Mouse (Mus musculus): ENCODE results near the gene Ceacam16. TPM values are rescaled to one million over a fixed set of nuclear protein-coding genes. Genes with fewer than 3 reads are reported as not detected.

Gene Ceacam16
- polyA plus RNA-seq, 1 experiment, result not detected

- no peaks in the 10 kb centered on the region for H3K27me3 ChIP-seq (ENCODE audit: control insufficient read depth, insufficient read depth, insufficient read length)
- TF ChIP-seq MAX (IDR thresholded peaks at IDR 0.05), result no peak
- no peak for TF ChIP-seq USF1 (IDR thresholded peaks at IDR 0.05; ENCODE audit: low read depth)
- TF ChIP-seq MYOD1 (IDR thresholded peaks at IDR 0.05; ENCODE audit: control insufficient read depth, insufficient read length, low read depth), result no peak
- TF ChIP-seq CTCF (IDR thresholded peaks at IDR 0.05; ENCODE audit: control insufficient read depth, insufficient read depth, insufficient read length), result no peak
- no peak for TF ChIP-seq MYOG (IDR thresholded peaks at IDR 0.05; ENCODE audit: control insufficient read depth, extremely low read depth, insufficient read length)
- no peak for TF ChIP-seq FOSL1 (IDR thresholded peaks at IDR 0.05; ENCODE audit: insufficient read depth, low read length, poor library complexity, severe bottlenecking)
- no peak for TF ChIP-seq CEBPB (IDR thresholded peaks at IDR 0.05; ENCODE audit: low read depth)
- H3K79me2 ChIP-seq (ENCODE audit: control insufficient read depth, insufficient read depth), result no peaks in the 10 kb centered on the region
- H3ac ChIP-seq (ENCODE audit: control insufficient read depth, insufficient read length, low read depth), result no peak overlapping the region
- no peaks in the 10 kb centered on the region for H3K36me3 ChIP-seq (ENCODE audit: control insufficient read depth, insufficient read depth)
- no peak overlapping the region for H3K4me3 ChIP-seq (ENCODE audit: insufficient read depth, poor library complexity, severe bottlenecking)
- H3K79me3 ChIP-seq (ENCODE audit: low read depth), result no peaks in the 10 kb centered on the region
These were observed 42.2 kb downstream of the Ceacam16 start for GRCm38 (mm10) chr7:19818875-19819274.

- Histone ChIP-seq H3K36me3 (ENCODE audit: control insufficient read depth, insufficient read depth) (no peaks in the 10 kb centered on the region), H3K27me3 (ENCODE audit: control insufficient read depth, insufficient read depth, insufficient read length) (no peaks in the 10 kb centered on the region)
These were observed 42.7 kb downstream of the Ceacam16 start for GRCm38 (mm10) chr7:19818440-19818839.

GRCm38 (mm10) chr7:19817382-19818105 lies 43.6 kb downstream of the Ceacam16 start:
- H3K79me3 ChIP-seq (ENCODE audit: low read depth), result no peaks in the 10 kb centered on the region
- H3K27me3 ChIP-seq (ENCODE audit: control insufficient read depth, insufficient read depth, insufficient read length), result no peaks in the 10 kb centered on the region
- TF ChIP-seq MYOD1 (IDR thresholded peaks at IDR 0.05; ENCODE audit: control insufficient read depth, insufficient read length, low read depth) (peak; percentile 84), MAX (IDR thresholded peaks at IDR 0.05) (no peak)
- no peaks in the 10 kb centered on the region for H3K36me3 ChIP-seq (ENCODE audit: control insufficient read depth, insufficient read depth)
- H3ac ChIP-seq (ENCODE audit: control insufficient read depth, insufficient read length, low read depth), result peak overlapping the region; percentile 50
- H3K4me3 ChIP-seq (ENCODE audit: insufficient read depth, poor library complexity, severe bottlenecking), result peak overlapping the region; percentile 18
- H3K79me2 ChIP-seq (ENCODE audit: control insufficient read depth, insufficient read depth), result no peaks in the 10 kb centered on the region

More at GRCm38 (mm10) chr7:19818440-19818839, 42.7 kb downstream of the Ceacam16 start:
- H3ac ChIP-seq (ENCODE audit: control insufficient read depth, insufficient read length, low read depth), result no peak overlapping the region
- H3K79me3 ChIP-seq (ENCODE audit: low read depth), result no peaks in the 10 kb centered on the region
- H3K4me3 ChIP-seq (ENCODE audit: insufficient read depth, poor library complexity, severe bottlenecking), result no peak overlapping the region
- H3K79me2 ChIP-seq (ENCODE audit: control insufficient read depth, insufficient read depth), result no peaks in the 10 kb centered on the region
- TF ChIP-seq CTCF (IDR thresholded peaks at IDR 0.05; ENCODE audit: control insufficient read depth, insufficient read depth, insufficient read length), result no peak
- TF ChIP-seq CEBPB (IDR thresholded peaks at IDR 0.05; ENCODE audit: low read depth), result peak; percentile 86

GRCm38 (mm10) chr7:19816224-19816771 lies 44.8 kb downstream of the Ceacam16 start:
- H3K27me3 ChIP-seq (ENCODE audit: control insufficient read depth, insufficient read depth, insufficient read length), result no peaks in the 10 kb centered on the region

GRCm38 (mm10) chr7:19815296-19816223 lies 45.5 kb downstream of the Ceacam16 start:
- Histone ChIP-seq H3K79me3 (ENCODE audit: low read depth) (no peaks in the 10 kb centered on the region), H3K79me2 (ENCODE audit: control insufficient read depth, insufficient read depth) (no peaks in the 10 kb centered on the region), H3K27me3 (ENCODE audit: control insufficient read depth, insufficient read depth, insufficient read length) (no peaks in the 10 kb centered on the region), H3ac (ENCODE audit: control insufficient read depth, insufficient read length, low read depth) (peak overlapping the region; percentile 45), H3K4me3 (ENCODE audit: insufficient read depth, poor library complexity, severe bottlenecking) (no peak overlapping the region), H3K36me3 (ENCODE audit: control insufficient read depth, insufficient read depth) (no peaks in the 10 kb centered on the region)
- no peak for TF ChIP-seq MAX (IDR thresholded peaks at IDR 0.05)
- TF ChIP-seq USF1 (IDR thresholded peaks at IDR 0.05; ENCODE audit: low read depth), result no peak
- no peak for TF ChIP-seq MYOG (IDR thresholded peaks at IDR 0.05; ENCODE audit: control insufficient read depth, extremely low read depth, insufficient read length)
- TF ChIP-seq FOSL1 (IDR thresholded peaks at IDR 0.05; ENCODE audit: insufficient read depth, low read length, poor library complexity, severe bottlenecking), result no peak
- no peak for TF ChIP-seq CEBPB (IDR thresholded peaks at IDR 0.05; ENCODE audit: low read depth)
- TF ChIP-seq MYOD1 (IDR thresholded peaks at IDR 0.05; ENCODE audit: control insufficient read depth, insufficient read length, low read depth), result no peak
- no peak for TF ChIP-seq CTCF (IDR thresholded peaks at IDR 0.05; ENCODE audit: control insufficient read depth, insufficient read depth, insufficient read length)

More at GRCm38 (mm10) chr7:19816224-19816771, 44.8 kb downstream of the Ceacam16 start:
- no peaks in the 10 kb centered on the region for H3K79me2 ChIP-seq (ENCODE audit: control insufficient read depth, insufficient read depth)
- peak overlapping the region; percentile 25 for H3K4me3 ChIP-seq (ENCODE audit: insufficient read depth, poor library complexity, severe bottlenecking)
- H3ac ChIP-seq (ENCODE audit: control insufficient read depth, insufficient read length, low read depth), result peak overlapping the region; percentile 46
- no peaks in the 10 kb centered on the region for H3K36me3 ChIP-seq (ENCODE audit: control insufficient read depth, insufficient read depth)
- no peaks in the 10 kb centered on the region for H3K79me3 ChIP-seq (ENCODE audit: low read depth)
- TF ChIP-seq CTCF (IDR thresholded peaks at IDR 0.05; ENCODE audit: control insufficient read depth, insufficient read depth, insufficient read length) (no peak), MYOG (IDR thresholded peaks at IDR 0.05; ENCODE audit: control insufficient read depth, extremely low read depth, insufficient read length) (no peak), USF1 (IDR thresholded peaks at IDR 0.05; ENCODE audit: low read depth) (no peak), FOSL1 (IDR thresholded peaks at IDR 0.05; ENCODE audit: insufficient read depth, low read length, poor library complexity, severe bottlenecking) (no peak)
